Mouse (Mus musculus): ENCODE results near the gene Erc2.
A peak's percentile ranks its signal among the peaks of the same experiment; 100 is the strongest.

Erc2 gene

GRCm38 (mm10) chr14:27622176-27622922 lies at the start of gene Erc2:
Gene Erc2, plus strand, starts transcription at chr14:27622428.
- DNase-seq (ENCODE audit: low spot score in 2 of 2): peak; percentile 78 to 83

DNA sequence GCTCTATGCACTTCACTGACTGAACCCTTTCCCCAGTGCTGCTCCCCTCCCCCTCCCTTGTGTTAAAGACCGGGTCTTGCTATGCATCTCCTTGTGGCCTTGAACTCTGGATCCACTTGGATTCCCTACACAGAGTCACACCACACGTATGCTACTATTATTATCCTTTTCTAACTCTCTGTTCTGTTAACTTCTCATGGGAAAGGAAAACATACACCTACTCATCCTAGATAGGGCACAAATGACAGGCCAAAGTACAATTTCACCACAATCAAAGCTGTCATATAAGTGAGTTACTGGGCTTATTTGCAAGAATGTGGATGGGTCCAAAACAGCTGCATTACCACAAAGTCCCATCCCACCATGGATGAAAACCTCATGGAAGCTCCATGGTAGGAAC lies 43.8 kb upstream of the Erc2 start:
- no peak for DNase-seq (ENCODE audit: low spot score in 2 of 2)

- peak in 1 of 2 experiments; percentile 57 for DNase-seq (ENCODE audit: low spot score in 2 of 2)
These were observed 32.6 kb upstream of the Erc2 start for GRCm38 (mm10) chr14:27589616-27590015.

GRCm38 (mm10) chr14:27592163-27592562 lies 30.1 kb upstream of the Erc2 start:
- DNase-seq (ENCODE audit: low spot score in 2 of 2): no peak

GRCm38 (mm10) chr14:27596265-27596664 lies 26.0 kb upstream of the Erc2 start:
- DNase-seq (ENCODE audit: low spot score in 2 of 2): peak in 1 of 2 experiments; percentile 50

GRCm38 (mm10) chr14:27602136-27602535 lies 20.1 kb upstream of the Erc2 start:
- no peak for DNase-seq (ENCODE audit: low spot score in 2 of 2)

- peak in 1 of 2 experiments; percentile 60 for DNase-seq (ENCODE audit: low spot score in 2 of 2)
These were observed 14.8 kb upstream of the Erc2 start for GRCm38 (mm10) chr14:27607419-27607818.

- no peak for DNase-seq (ENCODE audit: low spot score in 2 of 2)
These were observed 8.5 kb upstream of the Erc2 start for GRCm38 (mm10) chr14:27613766-27614165.

GRCm38 (mm10) chr14:27617286-27617685 lies 4.9 kb upstream of the Erc2 start:
- DNase-seq (ENCODE audit: low spot score in 2 of 2): no peak

- DNase-seq (ENCODE audit: low spot score in 2 of 2): no peak
These were observed 652 bp upstream of the Erc2 start for GRCm38 (mm10) chr14:27621576-27621975.

- DNase-seq (ENCODE audit: low spot score in 2 of 2): no peak
These were observed 643 bp downstream of the Erc2 start for GRCm38 (mm10) chr14:27622923-27623219.

GRCm38 (mm10) chr14:27623368-27623767 lies 1.1 kb downstream of the Erc2 start:
- DNase-seq (ENCODE audit: low spot score in 2 of 2): peak; percentile 71 to 82

- DNase-seq (ENCODE audit: low spot score in 2 of 2): no peak
These were observed 6.5 kb downstream of the Erc2 start for GRCm38 (mm10) chr14:27628701-27629100.

- DNase-seq (ENCODE audit: low spot score in 2 of 2): no peak
These were observed 7.3 kb downstream of the Erc2 start for GRCm38 (mm10) chr14:27629369-27630012.

GRCm38 (mm10) chr14:27630973-27631640 lies 8.9 kb downstream of the Erc2 start:
- DNase-seq (ENCODE audit: low spot score in 2 of 2): peak in 1 of 2 experiments; percentile 38

- no peak for DNase-seq (ENCODE audit: low spot score in 2 of 2)
These were observed 12.5 kb downstream of the Erc2 start for GRCm38 (mm10) chr14:27634761-27635160.

DNA sequence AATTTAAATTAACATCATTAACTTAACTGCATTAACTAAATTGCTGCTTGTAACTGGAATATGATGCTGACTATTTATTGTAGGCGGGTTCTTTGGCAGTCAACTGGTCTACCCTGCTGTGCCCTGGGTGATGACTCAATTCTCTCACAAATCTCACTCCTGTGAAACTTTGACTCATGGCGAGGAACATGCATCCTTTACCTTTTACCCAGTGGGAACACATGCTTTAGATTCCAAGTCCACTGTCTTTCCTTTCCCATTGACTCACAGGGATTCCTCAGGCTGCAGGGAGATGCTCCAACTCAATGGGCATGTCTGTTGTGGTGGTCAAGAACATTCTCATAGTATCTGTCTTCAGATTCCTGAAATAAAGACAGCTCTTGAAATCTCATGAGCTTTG lies 14.3 kb downstream of the Erc2 start:
- no peak for DNase-seq (ENCODE audit: low spot score in 2 of 2)

GRCm38 (mm10) chr14:27641382-27641781 lies 19.2 kb downstream of the Erc2 start:
- DNase-seq (ENCODE audit: low spot score in 2 of 2): peak; percentile 50 to 69

DNA sequence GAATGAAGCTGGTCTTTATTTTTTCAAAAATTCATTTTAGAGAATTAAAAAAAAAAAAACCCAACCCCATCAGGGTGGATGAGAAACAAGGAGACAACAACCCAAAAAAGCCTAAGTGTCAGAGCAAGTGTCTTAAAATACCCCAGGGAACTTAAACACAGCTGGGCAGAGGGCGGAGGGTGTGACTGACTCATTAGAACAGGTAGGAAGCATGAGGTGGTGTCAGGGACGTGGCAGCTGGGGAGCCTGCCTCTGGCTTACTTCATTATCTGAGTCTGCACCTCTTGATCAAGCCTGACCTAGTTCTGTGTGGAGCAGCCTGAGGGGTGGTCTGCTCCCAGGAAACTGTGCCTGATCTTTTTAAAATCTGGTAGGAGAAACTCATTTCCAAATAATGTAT lies 20.8 kb downstream of the Erc2 start:
- DNase-seq (ENCODE audit: low spot score in 2 of 2): peak in 1 of 2 experiments; percentile 49

DNA sequence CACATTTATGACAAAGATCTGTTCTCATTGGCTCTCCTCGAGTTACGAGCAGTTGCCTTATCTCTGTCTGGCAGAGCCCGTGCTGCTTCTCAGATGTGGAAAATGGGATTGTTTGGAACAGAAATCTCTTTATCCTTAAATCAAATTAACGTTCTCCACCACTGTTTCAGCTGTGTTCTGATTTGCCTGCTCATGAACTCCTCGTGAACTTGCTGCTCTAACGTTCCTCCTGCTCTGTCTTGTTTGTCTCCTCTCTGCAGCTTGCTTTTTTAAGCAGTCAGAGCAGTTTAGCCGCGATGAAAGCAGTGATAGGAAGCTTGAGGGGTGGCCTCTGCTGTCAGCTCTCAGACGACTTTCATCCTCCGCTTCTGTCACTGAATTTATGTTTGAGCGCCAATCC lies 32.4 kb downstream of the Erc2 start:
- DNase-seq (ENCODE audit: low spot score in 2 of 2): no peak

GRCm38 (mm10) chr14:27658616-27659015 lies 36.4 kb downstream of the Erc2 start:
- no peak for DNase-seq (ENCODE audit: low spot score in 2 of 2)

DNA sequence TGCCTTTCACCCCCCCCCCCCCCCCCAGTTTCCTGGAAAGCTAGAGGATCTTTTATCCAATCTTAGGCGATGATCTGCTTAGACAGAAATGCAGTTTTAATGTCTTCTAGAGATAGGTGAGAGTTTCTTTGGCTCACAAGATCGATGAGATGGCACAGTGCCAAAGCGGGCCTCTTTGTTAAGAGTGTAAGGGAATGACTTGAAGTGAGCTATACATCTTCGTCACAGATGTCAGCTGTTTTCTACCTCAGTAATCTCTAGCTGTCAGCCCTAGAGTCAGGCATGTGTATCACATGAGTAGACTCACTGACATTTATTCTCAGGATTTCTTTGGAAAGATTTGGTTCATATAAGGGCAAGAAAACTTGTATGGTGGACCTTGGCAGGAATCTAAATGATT lies 39.2 kb downstream of the Erc2 start:
- no peak for DNase-seq (ENCODE audit: low spot score in 2 of 2)

- peak in 1 of 2 experiments; percentile 37 for DNase-seq (ENCODE audit: low spot score in 2 of 2)
These were observed 40.0 kb downstream of the Erc2 start for GRCm38 (mm10) chr14:27662251-27662650.
